Mouse (Mus musculus): ENCODE results near the gene Nrf1. TPM values are rescaled to one million over a fixed set of nuclear protein-coding genes. Genes with fewer than 3 reads are reported as not detected.

Nrf1 gene
- polyA plus RNA-seq, 1 experiment from 2014 or later: 64.3 TPM

- DNase-seq (ENCODE audit: low spot score): peak; percentile 23
Measured at GRCm38 (mm10) chr6:30175225-30175917, 127.6 kb downstream of the Nrf1 start.

- DNase-seq (ENCODE audit: low spot score): no peak
Measured at GRCm38 (mm10) chr6:30175918-30176421, 128.2 kb downstream of the Nrf1 start.

GRCm38 (mm10) chr6:30176496-30176895 lies 128.7 kb downstream of the Nrf1 start:
- no peak for DNase-seq (ENCODE audit: low spot score)

- no peak for DNase-seq (ENCODE audit: low spot score)
Measured at GRCm38 (mm10) chr6:30177305-30177704, 129.5 kb downstream of the Nrf1 start.

- no peak for DNase-seq (ENCODE audit: low spot score)
Measured at GRCm38 (mm10) chr6:30178023-30178639, 130.3 kb downstream of the Nrf1 start.

GRCm38 (mm10) chr6:30179046-30179445 lies 131.3 kb downstream of the Nrf1 start:
- no peak for DNase-seq (ENCODE audit: low spot score)

GRCm38 (mm10) chr6:30180321-30180720 lies 132.5 kb downstream of the Nrf1 start:
- no peak for DNase-seq (ENCODE audit: low spot score)

GRCm38 (mm10) chr6:30182038-30182437 lies 134.2 kb downstream of the Nrf1 start:
- no peak for DNase-seq (ENCODE audit: low spot score)

GRCm38 (mm10) chr6:30183624-30184023 lies 135.8 kb downstream of the Nrf1 start:
- no peak for DNase-seq (ENCODE audit: low spot score)

GRCm38 (mm10) chr6:30195656-30196055 lies 147.9 kb downstream of the Nrf1 start:
- DNase-seq (ENCODE audit: low spot score): no peak

- DNase-seq (ENCODE audit: low spot score): no peak
Measured at GRCm38 (mm10) chr6:30196143-30196542, 148.4 kb downstream of the Nrf1 start.

MicroRNA genes within 50 kb of the gene (microRNA counts, 519-probe panel; counts per million panel counts)
- 473 counts per million, percentile 71 among the panel's probes with 10 or more counts for microRNA mmu-miR-182
- microRNA mmu-miR-183: 3,658 counts per million, percentile 76 among the panel's probes with 10 or more counts
- microRNA mmu-miR-96: 6,621 counts per million, percentile 92 among the panel's probes with 10 or more counts

Small RNA genes within 50 kb of the gene (microRNA-seq; reads per million reads assigned to microRNA genes)
- 4,784 reads per million, percentile 87 among the genes with 10 or more reads in this experiment for gene Mir182 (ENCODE audit: borderline number of aligned reads)
- gene Mir183 (ENCODE audit: borderline number of aligned reads): 1,639 reads per million, percentile 77 among the genes with 10 or more reads in this experiment
- 1,444 reads per million, percentile 76 among the genes with 10 or more reads in this experiment for gene Mir96 (ENCODE audit: borderline number of aligned reads)

Other genes with a start within 250 kb of the Nrf1 start
- 3.4 TPM in 2 replicates for gene Strip2, start 131.0 kb upstream of the Nrf1 start, polyA plus RNA-seq (2015; fragmentation: Nextera tagmentation; extraction: Ambion mirVana)